Comparison of ENCODE assay signal across 15 mouse cellular contexts in the genomic region with DNA sequence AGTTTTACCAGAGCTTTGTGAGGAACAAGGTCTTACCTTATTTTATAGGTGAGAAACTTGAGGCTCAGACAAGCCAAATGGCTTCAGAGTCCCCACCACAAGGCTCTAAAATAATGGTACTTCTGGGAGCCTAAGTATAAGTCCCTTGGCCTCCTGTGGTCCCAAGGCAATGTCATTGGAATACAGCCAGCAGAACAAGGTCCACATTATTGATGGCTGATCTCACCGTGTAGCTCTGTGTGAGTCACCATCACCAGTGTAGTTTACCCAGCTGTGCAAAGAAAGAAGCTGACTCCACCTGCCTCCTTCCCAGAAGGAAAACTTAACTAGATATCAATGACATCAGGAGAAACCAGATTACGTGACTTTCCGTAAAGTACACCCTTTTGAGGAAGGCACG.
DNase-seq lines count a peak whose midpoint lies in the region; ATAC-seq and TF ChIP-seq lines count a peak whose summit lies in the region.
"Had no signal": no experiment of that assay in that cellular context is flagged by ENCODE, and none has a peak within 500 bp of the region (broad histone marks: within the 10 kb centered on the region; RNA-seq: fewer than 3 reads in every experiment).

No protein-coding gene starts in this region.

- TF ChIP-seq POLR2A in limb, embryonic 14.5 days (IDR thresholded peaks at IDR 0.05; ENCODE audit: borderline replicate concordance, extremely low read depth, insufficient read depth, insufficient read length) = no peak
- no peak for TF ChIP-seq POLR2A in thymus, adult 2 months (IDR thresholded peaks at IDR 0.05; ENCODE audit: control insufficient read depth, extremely low read depth, insufficient read depth, low read length, poor library complexity)

- no peaks in the 10 kb centered on the region for H3K4me1 ChIP-seq in limb, embryonic 14.5 days (ENCODE audit: control insufficient read depth, insufficient read depth, low read length)
- H3K4me1 ChIP-seq in limb, embryonic 10.5 days = peaks cover 14% of the 10 kb centered on the region
- peaks cover 65% of the 10 kb centered on the region for H3K4me1 ChIP-seq in liver, embryonic 15.5 days (replicated peaks)
- no peaks in the 10 kb centered on the region for H3K4me1 ChIP-seq in hindbrain, embryonic 16.5 days (ENCODE audit: control insufficient read depth, insufficient read depth, low read depth, low read length)
- H3K4me1 ChIP-seq in thymus, adult 2 months (replicated peaks; ENCODE audit: control insufficient read depth, insufficient read depth, low read length) = peaks cover 10% of the 10 kb centered on the region
- H3K4me1 ChIP-seq: forebrain, embryonic 13.5 days had no signal

- TF ChIP-seq CTCF in thymus, adult 2 months (IDR thresholded peaks at IDR 0.05; ENCODE audit: borderline replicate concordance, control insufficient read depth, extremely low read depth, insufficient read depth, low read length, poor library complexity) = no peak

- no peaks in the 10 kb centered on the region for H3K9me3 ChIP-seq in limb, embryonic 14.5 days (ENCODE audit: control insufficient read depth, low read length)
- H3K9me3 ChIP-seq in limb, embryonic 10.5 days (replicated peaks) = no peaks in the 10 kb centered on the region
- no peaks in the 10 kb centered on the region for H3K9me3 ChIP-seq in liver, embryonic 15.5 days (replicated peaks)
- H3K9me3 ChIP-seq in hindbrain, embryonic 16.5 days (ENCODE audit: control insufficient read depth, low read length) = no peaks in the 10 kb centered on the region
- H3K9me3 ChIP-seq: forebrain, embryonic 13.5 days had no signal

- 64% methylated on average over 4 of the region's 4 CpGs for WGBS in limb, embryonic 14.5 days
- WGBS in limb, embryonic 10.5 days = 89% methylated on average over 4 of the region's 4 CpGs
- WGBS in liver, embryonic 15.5 days (ENCODE audit: insufficient replicate concordance) = 63% methylated on average over 4 of the region's 4 CpGs
- 75% methylated on average over 4 of the region's 4 CpGs for WGBS in hindbrain, embryonic 16.5 days
- WGBS in thymus, adult 2 months = 88% methylated on average over 4 of the region's 4 CpGs

- H3K4me2 ChIP-seq in limb, embryonic 14.5 days (replicated peaks; ENCODE audit: low read depth, low read length, severe bottlenecking) = no peak overlapping the region
- H3K4me2 ChIP-seq in liver, embryonic 15.5 days = no peak overlapping the region
- no peak overlapping the region for H3K4me2 ChIP-seq in hindbrain, embryonic 16.5 days (ENCODE audit: low read length)
- H3K4me2 ChIP-seq: forebrain, embryonic 13.5 days had no signal

- no peaks in the 10 kb centered on the region for H3K36me3 ChIP-seq in limb, embryonic 14.5 days (ENCODE audit: control insufficient read depth, insufficient read depth, low read length)
- no peaks in the 10 kb centered on the region for H3K36me3 ChIP-seq in limb, embryonic 10.5 days
- no peaks in the 10 kb centered on the region for H3K36me3 ChIP-seq in liver, embryonic 15.5 days (replicated peaks)
- H3K36me3 ChIP-seq in hindbrain, embryonic 16.5 days (ENCODE audit: control insufficient read depth, insufficient read depth, low read length) = no peaks in the 10 kb centered on the region
- H3K36me3 ChIP-seq in thymus, adult 2 months (ENCODE audit: control insufficient read depth, insufficient read depth, low read length) = no peaks in the 10 kb centered on the region

- peak; percentile 17 for DNase-seq in limb, embryonic 14.5 days (ENCODE audit: low spot score)
- no peak for DNase-seq in limb, embryonic 10.5 days (ENCODE audit: low spot score)
- peak; percentile 56 for DNase-seq in MN1 (ENCODE audit: low spot score)
- DNase-seq in adrenal gland, postnatal 14 days = peak; percentile 61
- no peak for DNase-seq in thymus, adult 2 months
- DNase-seq in layer of hippocampus, postnatal 25 days (ENCODE audit: extremely low spot score in 1 of 2, low spot score in 1 of 2) = no peak
- DNase-seq: gastrocnemius, postnatal 36 days; heart, postnatal 14 days; kidney, adult 18-20 months; layer of hippocampus, postnatal 36 days; lung, postnatal 4 days; thymus, postnatal 4 days had no signal

- H3K9ac ChIP-seq in limb, embryonic 14.5 days (ENCODE audit: low read depth, low read length, severe bottlenecking) = no peak overlapping the region
- H3K9ac ChIP-seq in liver, embryonic 15.5 days = no peak overlapping the region
- no peak overlapping the region for H3K9ac ChIP-seq in hindbrain, embryonic 16.5 days (ENCODE audit: low read depth, low read length)
- H3K9ac ChIP-seq: forebrain, embryonic 13.5 days had no signal

- H3K27me3 ChIP-seq in limb, embryonic 14.5 days (ENCODE audit: control insufficient read depth, insufficient read depth, low read length) = no peaks in the 10 kb centered on the region
- no peaks in the 10 kb centered on the region for H3K27me3 ChIP-seq in limb, embryonic 10.5 days (ENCODE audit: low read depth, poor library complexity, severe bottlenecking)
- no peaks in the 10 kb centered on the region for H3K27me3 ChIP-seq in liver, embryonic 15.5 days
- H3K27me3 ChIP-seq in hindbrain, embryonic 16.5 days (replicated peaks; ENCODE audit: control insufficient read depth, insufficient read depth, low read length) = no peaks in the 10 kb centered on the region
- no peaks in the 10 kb centered on the region for H3K27me3 ChIP-seq in thymus, adult 2 months (ENCODE audit: control insufficient read depth, insufficient read depth, low read length)
- H3K27me3 ChIP-seq: forebrain, embryonic 13.5 days had no signal

- ATAC-seq in limb, embryonic 14.5 days (ENCODE audit: low FRiP score, low read depth) = peak; percentile 60
- no peak for ATAC-seq in liver, embryonic 15.5 days (ENCODE audit: insufficient read depth)
- no peak for ATAC-seq in hindbrain, embryonic 16.5 days
- ATAC-seq: forebrain, embryonic 13.5 days had no signal

- H3K27ac ChIP-seq in limb, embryonic 14.5 days (replicated peaks; ENCODE audit: low read depth, low read length) = no peak overlapping the region; the same call in 1 of the 2 replicates
- H3K27ac ChIP-seq in limb, embryonic 10.5 days = no peak overlapping the region
- H3K27ac ChIP-seq in liver, embryonic 15.5 days (replicated peaks) = 0 out of 2 replicates have a peak overlapping the region, but pooled peaks have one; percentile 29
- H3K27ac ChIP-seq in hindbrain, embryonic 16.5 days (ENCODE audit: low read depth, low read length) = no peak overlapping the region
- no peak overlapping the region for H3K27ac ChIP-seq in thymus, adult 2 months (ENCODE audit: control insufficient read depth, insufficient read depth, low read length)
- H3K27ac ChIP-seq: forebrain, embryonic 13.5 days had no signal

- H3K4me3 ChIP-seq in limb, embryonic 14.5 days (replicated peaks; ENCODE audit: low read length) = no peak overlapping the region
- no peak overlapping the region for H3K4me3 ChIP-seq in limb, embryonic 10.5 days
- H3K4me3 ChIP-seq in liver, embryonic 15.5 days (replicated peaks) = no peak overlapping the region
- H3K4me3 ChIP-seq in hindbrain, embryonic 16.5 days (ENCODE audit: low read length) = no peak overlapping the region
- H3K4me3 ChIP-seq in thymus, adult 2 months (ENCODE audit: control insufficient read depth, insufficient read depth, low read length) = no peak overlapping the region
- H3K4me3 ChIP-seq: forebrain, embryonic 13.5 days had no signal

Comparison
In these comparisons a context has a peak if more than half of its experiments do, and no peak if none do; other contexts are left out.
1. DNase-seq: peak in limb, embryonic 14.5 days (single experiment), MN1 (single experiment) and adrenal gland, postnatal 14 days (single experiment); none in limb, embryonic 10.5 days (single experiment), thymus, adult 2 months (single experiment) and layer of hippocampus, postnatal 25 days (0 of 2).